Mouse (Mus musculus) embryonic facial prominence, embryonic 12.5 days (tissue): Measurements from ENCODE around the gene Rplp2. TPM values are rescaled to one million over a fixed set of nuclear protein-coding genes. Genes with fewer than 3 reads are reported as not detected.

ENCODE experiments used
- ATAC-seq: fragments of 200-750 bp; cut with Nextera tagmentation; 2 replicates; pipeline ENCODE4 v1.8.0; 2017; ENCODE audit not compliant: insufficient number of reproducible peaks, insufficient read depth, low FRiP score, low TSS enrichment
- H3K27ac ChIP-seq: fragments of 300-500 bp; sonication (generic); 2 replicates; pipeline ENCODE4 v1.5.1; 2016; ENCODE audit warnings: mild to moderate bottlenecking
- H3K27me3 ChIP-seq: fragments of 300-500 bp; sonication (generic); 2 replicates; pipeline ENCODE4 v1.6.1; 2016; ENCODE audit warnings: mild to moderate bottlenecking, moderate library complexity
- H3K36me3 ChIP-seq: fragments of 300-500 bp; sonication (generic); 2 replicates; pipeline ENCODE4 v1.6.1; 2016; ENCODE audit warnings: mild to moderate bottlenecking
- H3K4me1 ChIP-seq: fragments of 300-500 bp; sonication (generic); 2 replicates; pipeline ENCODE4 v1.6.1; 2016
- H3K4me2 ChIP-seq: fragments of 300-500 bp; sonication (generic); replicated peaks from 2 replicates; pipeline ENCODE4 v1.6.1; 2016; ENCODE audit warnings: mild to moderate bottlenecking, moderate library complexity
- H3K4me3 ChIP-seq: fragments of 300-500 bp; sonication (generic); 2 replicates; pipeline ENCODE4 v1.5.1; 2016; ENCODE audit warnings: mild to moderate bottlenecking
- H3K9ac ChIP-seq: fragments of 300-500 bp; sonication (generic); 2 replicates; pipeline ENCODE4 v1.6.1; 2016; ENCODE audit warnings: mild to moderate bottlenecking, moderate library complexity
- H3K9me3 ChIP-seq: fragments of 300-500 bp; sonication (generic); 2 replicates; pipeline ENCODE4 v1.6.1; 2016; ENCODE audit warnings: mild to moderate bottlenecking, moderate library complexity
- WGBS: fragments of 180-500 bp; shearing (Covaris S2); methylation state at CpG from one replicate; pipeline ENCODE4 v1.1.7; 2016; 5-methylcytosine and 5-hydroxymethylcytosine counted together
- polyA plus RNA-seq: library from polyadenylated mRNA; unstranded; fragments of >200 nt; fragmentation: Nextera tagmentation; extraction: Ambion mirVana; gene quantifications from 2 replicates; pipeline ENCODE4 v1.2.1, GENCODE M21; 2016

The Rplp2 gene
- polyA plus RNA-seq, 1 experiment from 2014 or later, result 1,203 TPM

DNA sequence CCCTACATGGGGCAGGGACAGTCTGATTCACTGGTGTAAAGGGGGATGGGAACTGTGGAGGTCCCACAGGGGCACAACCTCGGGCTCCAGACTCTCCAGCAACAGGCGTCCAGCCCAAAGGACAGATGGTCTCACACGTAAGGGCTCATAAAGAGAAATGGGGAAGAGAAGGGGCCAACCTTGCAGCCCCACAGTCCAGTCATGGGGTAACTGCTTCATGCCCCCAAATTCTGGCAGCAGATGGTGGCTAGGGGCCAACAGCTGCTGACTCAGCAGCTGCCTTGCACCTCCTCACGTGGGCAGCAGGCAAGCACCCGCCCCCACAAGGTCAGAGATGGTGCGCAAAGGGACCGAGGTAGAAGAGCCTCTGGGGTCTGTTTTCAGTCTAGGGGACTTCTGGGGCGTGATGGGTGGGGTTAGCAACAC is 15.0 kb upstream of the Rplp2 start:
- Histone ChIP-seq H3K36me3 (peaks cover 37% of the 10 kb centered on the region), H3K4me3 (no peak overlapping the region), H3K27me3 (no peaks in the 10 kb centered on the region), H3K4me2 (no peak overlapping the region), H3K4me1 (peaks cover 48% of the 10 kb centered on the region), H3K9me3 (no peaks in the 10 kb centered on the region), H3K27ac (no peak overlapping the region), H3K9ac (no peak overlapping the region)
- ATAC-seq, result no peak
- WGBS, result 88% methylated on average over 8 of the region's 8 CpGs

DNA sequence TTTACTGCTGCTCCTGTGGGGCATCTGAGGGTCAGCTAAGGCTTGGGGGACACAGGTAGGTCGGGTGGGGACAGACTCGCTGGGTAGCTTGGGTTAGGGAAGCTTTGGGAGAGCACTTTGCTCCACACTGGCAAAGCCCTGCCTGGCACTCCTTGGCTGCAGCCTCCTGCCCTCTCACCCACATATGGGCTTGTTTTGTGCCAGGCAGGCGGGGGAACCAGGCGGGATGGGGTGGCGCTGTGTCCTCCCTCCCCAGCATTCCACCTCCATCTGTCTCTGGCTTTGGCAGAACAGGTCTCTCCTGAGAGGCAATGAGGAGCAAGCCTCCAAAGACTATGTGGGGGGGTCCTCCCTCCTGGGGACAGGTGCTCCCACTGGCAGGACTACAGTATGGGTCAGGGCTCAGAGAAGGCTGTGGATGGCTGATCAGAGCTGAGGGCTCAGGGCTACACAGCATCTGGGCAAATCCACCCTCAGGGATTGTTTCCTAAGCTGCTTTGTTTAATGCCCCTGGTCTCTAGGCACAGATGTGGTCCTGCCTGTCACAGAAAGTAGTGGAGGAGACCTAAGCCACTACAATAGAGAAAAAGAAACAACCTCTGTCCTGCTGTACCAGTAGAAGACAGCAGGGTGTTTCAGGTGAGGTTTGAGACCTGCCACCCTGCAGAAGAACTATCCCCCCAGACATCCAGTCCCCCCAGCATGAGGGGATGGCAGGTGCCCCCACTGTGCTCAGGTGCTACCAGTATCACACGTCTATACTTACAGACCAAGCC is 14.2 kb upstream of the Rplp2 start:
- Histone ChIP-seq H3K9ac (no peak overlapping the region), H3K27ac (no peak overlapping the region), H3K4me3 (no peak overlapping the region), H3K27me3 (no peaks in the 10 kb centered on the region), H3K4me1 (peaks cover 50% of the 10 kb centered on the region), H3K36me3 (peaks cover 37% of the 10 kb centered on the region), H3K9me3 (no peaks in the 10 kb centered on the region), H3K4me2 (no peak overlapping the region)
- no peak for ATAC-seq
- WGBS, result 84% methylated on average over 6 of the region's 6 CpGs

DNA sequence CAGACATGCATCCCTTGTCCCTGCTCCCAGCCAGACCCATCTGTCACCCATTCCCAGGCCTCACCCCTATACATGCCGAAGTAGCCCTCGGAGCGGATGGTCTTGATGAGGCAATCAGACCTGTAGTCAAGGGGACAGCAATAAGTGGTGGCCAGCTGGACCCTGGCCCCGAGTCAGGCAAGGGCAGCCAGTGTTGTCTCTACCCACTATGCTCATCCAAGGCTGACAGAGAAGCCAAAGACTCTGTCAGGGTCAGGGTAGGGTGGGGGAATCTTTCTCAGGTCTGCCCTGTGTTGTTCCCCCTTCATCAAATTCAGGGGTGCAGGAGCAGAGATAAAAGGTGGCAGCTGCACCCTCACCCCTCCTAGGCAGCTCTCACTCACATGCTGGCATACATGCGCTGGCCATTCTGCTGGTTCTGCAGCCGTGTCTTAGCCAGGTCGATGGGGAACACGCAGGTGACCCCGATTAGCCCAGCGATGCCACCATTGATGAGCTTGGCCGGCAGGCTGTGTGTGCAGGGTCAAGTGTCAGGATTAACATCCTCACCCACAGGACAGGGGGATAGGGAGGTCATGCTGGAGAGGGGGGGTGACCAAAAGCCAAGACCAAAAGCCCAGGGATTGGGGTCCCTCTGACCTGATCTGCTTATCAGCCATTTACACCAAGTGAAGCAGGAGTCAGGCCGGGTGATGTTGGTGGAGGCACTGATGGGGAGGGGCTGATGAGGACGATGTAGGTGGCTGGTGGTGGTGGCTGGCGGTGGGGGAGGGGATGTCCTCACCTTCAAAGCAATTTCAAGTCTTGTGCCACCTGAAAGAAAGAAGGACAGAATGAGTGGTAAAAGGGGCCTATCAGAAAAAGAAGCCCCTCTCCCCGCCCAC is 13.4 kb upstream of the Rplp2 start:
- 80% methylated on average over 15 of the region's 15 CpGs for WGBS
- Histone ChIP-seq H3K4me2 (peak overlapping the region; percentile 72), H3K9ac (peak overlapping the region; percentile 68), H3K36me3 (peaks cover 45% of the 10 kb centered on the region), H3K27me3 (no peaks in the 10 kb centered on the region), H3K9me3 (no peaks in the 10 kb centered on the region), H3K4me1 (peaks cover 47% of the 10 kb centered on the region), H3K27ac (no peak overlapping the region), H3K4me3 (peak overlapping the region; percentile 50)
- ATAC-seq, result no peak

DNA sequence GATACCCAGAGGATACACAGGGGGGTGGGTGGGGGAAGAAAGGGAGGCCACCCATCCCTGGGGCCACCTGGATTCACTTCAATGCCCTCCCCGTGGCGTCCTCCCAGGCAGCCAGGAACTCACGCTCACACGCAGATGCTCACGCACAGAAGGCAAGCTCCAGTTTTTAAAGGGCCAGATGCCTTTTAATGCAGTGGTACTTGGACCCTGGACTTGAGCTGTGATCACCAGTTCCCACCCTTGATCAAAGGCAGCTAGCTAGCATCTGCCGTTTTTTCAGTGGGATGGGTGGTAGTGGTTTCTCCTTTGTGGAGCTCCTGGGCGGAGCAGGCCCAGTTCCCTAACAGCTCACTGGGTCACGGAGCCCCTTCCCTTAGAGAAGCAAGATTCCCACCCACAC is 12.7 kb upstream of the Rplp2 start:
- Histone ChIP-seq H3K9ac (peak overlapping the region; percentile 68), H3K27ac (peak overlapping the region; percentile 67; the same call in 1 of the 2 replicates), H3K36me3 (peaks cover 52% of the 10 kb centered on the region), H3K9me3 (no peaks in the 10 kb centered on the region), H3K4me2 (peak overlapping the region; percentile 72), H3K27me3 (no peaks in the 10 kb centered on the region), H3K4me1 (peaks cover 40% of the 10 kb centered on the region), H3K4me3 (peak overlapping the region; percentile 50)
- no peak for ATAC-seq
- 14% methylated on average over 8 of the region's 8 CpGs for WGBS

DNA sequence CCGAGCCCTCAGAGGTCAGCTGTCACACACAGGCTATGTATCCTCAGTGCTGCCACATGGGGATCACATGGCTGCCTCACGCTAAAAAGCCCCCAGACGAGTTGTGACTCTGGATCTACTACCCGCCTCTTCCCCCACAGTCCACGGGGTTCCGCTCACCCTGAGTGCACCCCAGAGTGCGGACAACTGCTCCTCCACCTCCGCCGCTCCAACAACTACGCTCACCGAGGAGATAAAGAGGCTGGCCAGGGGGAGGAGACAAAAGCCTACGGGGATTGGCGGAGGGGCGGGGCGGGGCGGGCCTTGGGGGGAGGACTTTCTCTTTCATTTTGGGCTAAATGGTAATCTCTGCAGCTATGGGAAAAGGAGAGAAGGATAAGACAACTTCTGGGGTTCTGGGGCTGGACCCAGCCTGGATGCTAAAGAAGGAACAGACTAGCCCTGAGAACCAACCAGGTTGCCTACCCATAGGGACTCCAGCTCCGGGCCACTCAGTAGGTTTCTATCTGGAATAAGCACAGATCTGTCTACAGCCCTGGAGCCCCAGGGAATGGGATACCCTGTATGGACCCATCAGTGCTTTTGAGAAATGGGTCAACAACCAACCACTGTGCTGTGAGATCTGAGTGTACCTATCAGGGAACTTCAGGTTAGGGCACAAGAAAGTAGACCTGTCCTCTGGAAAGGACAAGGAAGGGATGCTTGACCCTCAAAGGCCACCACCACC is 11.9 kb upstream of the Rplp2 start:
- Histone ChIP-seq H3K9me3 (no peaks in the 10 kb centered on the region), H3K27ac (peak overlapping the region; percentile 67), H3K27me3 (no peaks in the 10 kb centered on the region), H3K36me3 (peaks cover 57% of the 10 kb centered on the region), H3K4me3 (peak overlapping the region; percentile 50), H3K4me2 (peak overlapping the region; percentile 72), H3K4me1 (peaks cover 35% of the 10 kb centered on the region), H3K9ac (peak overlapping the region; percentile 68)
- whole genome bisulfite sequencing, result 5% methylated on average over 17 of the region's 17 CpGs
- no peak for ATAC-seq

DNA sequence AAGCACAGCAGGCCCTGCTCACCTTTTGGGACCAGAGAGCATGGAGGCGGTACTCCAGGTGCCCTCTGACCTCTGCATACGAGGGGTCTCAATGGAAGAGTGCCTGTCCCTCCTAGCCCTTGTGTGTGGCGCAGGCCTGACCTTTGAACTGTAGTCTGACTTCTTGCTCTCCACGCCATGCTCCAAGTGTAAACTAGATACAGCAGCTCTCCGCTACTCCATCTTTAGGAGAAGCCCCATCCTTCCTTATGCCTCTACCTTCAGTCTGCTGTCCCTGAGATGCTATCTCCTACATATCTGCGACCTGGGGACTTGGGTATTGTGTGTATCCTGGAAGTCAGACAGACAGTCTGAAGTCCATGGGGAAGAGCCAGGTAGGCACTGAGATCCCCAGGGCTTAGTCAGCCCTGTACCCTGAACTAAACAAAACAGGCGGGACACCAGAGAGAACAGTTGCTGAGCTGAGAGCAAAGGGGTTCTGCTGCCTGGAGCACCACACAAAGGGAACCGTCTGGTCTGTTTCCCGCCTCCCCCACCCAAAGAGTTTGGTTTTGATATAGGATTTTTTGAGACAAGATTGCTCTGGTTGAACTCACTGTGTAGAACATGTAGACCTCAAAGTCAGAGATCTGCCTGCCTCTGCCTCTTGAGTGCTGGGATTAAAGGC is 11.2 kb upstream of the Rplp2 start:
- no peak overlapping the region for H3K27ac ChIP-seq
- no peak overlapping the region for H3K9ac ChIP-seq
- WGBS, result 76% methylated on average over 9 of the region's 9 CpGs
- peak overlapping the region; percentile 67 for H3K4me3 ChIP-seq
- ATAC-seq, result no peak
- no peaks in the 10 kb centered on the region for H3K9me3 ChIP-seq
- peaks cover 56% of the 10 kb centered on the region for H3K36me3 ChIP-seq
- peak overlapping the region; percentile 92 for H3K4me2 ChIP-seq
- H3K27me3 ChIP-seq, result no peaks in the 10 kb centered on the region
- H3K4me1 ChIP-seq, result peaks cover 35% of the 10 kb centered on the region

DNA sequence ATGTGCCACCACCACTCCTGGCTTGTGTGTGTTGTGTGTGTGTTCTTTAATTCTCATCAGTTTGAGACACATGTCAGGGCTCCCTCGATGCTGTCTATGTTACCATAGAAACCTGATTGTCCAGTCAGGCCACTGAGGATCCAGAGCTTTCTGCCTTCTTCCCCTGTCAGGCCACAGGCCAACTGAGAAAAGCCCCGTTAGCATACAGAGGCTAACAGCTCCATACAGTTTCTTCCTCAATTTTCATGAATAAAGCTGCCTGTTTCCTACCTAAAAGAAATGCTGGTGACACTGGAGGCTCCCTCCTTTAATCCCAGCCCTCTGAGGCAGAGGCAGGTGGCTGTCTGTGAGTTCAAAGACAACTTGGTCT is 10.7 kb upstream of the Rplp2 start:
- WGBS, result 66% methylated on average over 2 of the region's 2 CpGs
- H3K9me3 ChIP-seq, result no peaks in the 10 kb centered on the region
- H3K4me3 ChIP-seq, result peak overlapping the region; percentile 67
- H3K9ac ChIP-seq, result peak overlapping the region; percentile 87; the same call in 1 of the 2 replicates
- ATAC-seq, result no peak
- H3K27ac ChIP-seq, result peak overlapping the region; percentile 72; the same call in 1 of the 2 replicates
- H3K4me2 ChIP-seq, result peak overlapping the region; percentile 92
- H3K27me3 ChIP-seq, result no peaks in the 10 kb centered on the region
- peaks cover 35% of the 10 kb centered on the region for H3K4me1 ChIP-seq
- peaks cover 56% of the 10 kb centered on the region for H3K36me3 ChIP-seq

DNA sequence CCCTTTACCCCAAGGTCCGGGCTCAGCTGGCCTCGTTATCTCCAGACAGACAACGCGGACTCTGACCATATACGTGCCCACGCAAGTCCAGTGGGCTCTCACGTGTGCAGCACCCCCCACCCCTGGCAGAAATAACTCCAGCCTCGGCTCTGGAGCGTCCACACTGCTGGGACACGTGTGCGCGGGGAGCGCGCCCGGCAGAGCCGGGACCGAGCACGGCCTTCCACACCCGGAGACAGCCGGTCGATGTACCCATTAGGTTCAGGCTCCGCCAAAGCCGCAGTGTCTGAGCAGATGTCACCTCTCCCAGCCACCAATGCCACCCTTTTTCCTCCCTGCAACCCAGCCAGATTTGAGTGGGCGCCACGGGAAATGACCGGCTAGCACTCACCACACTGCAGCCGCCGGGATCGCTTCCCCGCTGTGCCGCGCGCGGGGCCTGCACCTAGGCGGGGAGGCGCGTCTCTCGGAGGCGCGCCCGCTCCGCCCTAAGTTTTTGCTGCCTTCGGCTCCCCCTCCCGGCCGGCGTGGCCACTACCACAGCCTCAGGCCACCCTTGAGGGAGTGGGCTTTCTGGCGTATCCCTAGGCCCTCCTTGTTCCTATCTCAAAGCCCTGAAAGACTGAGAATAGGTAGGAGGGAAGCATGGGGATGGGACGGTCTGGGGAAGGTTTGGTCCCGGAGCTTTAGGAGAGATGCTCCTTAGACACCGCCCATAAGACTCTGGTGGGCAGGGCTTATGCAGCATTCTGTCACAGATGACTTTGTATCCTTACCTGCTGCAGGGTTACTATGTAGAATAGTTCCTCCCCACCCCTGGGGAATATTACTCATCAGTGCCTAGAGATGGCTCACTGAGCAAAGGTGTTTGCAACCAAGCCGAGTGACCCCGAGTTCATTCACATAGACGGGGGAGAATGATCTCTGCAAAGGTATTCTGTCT is 9.7 kb upstream of the Rplp2 start, which contains the start of gene Slc25a22:
Slc25a22 (minus strand) TSS at position 715 of the 943 bp plus-strand sequence.
- WGBS, result 6% methylated on average over 53 of the region's 53 CpGs
- H3K9ac ChIP-seq, result peak within 1 kb of the TSS; percentile 87
- ATAC-seq, result peak; percentile 71
- H3K4me1 ChIP-seq, result peaks cover 45% of the 10 kb centered on the region
- no peaks in the 10 kb centered on the region for H3K9me3 ChIP-seq
- H3K27ac ChIP-seq, result peak within 1 kb of the TSS; percentile 72
- H3K4me3 ChIP-seq, result peak within 1 kb of the TSS; percentile 67
- no peaks in the 10 kb centered on the region for H3K27me3 ChIP-seq
- H3K4me2 ChIP-seq, result peak within 1 kb of the TSS; percentile 92
- peaks cover 53% of the 10 kb centered on the region for H3K36me3 ChIP-seq

DNA sequence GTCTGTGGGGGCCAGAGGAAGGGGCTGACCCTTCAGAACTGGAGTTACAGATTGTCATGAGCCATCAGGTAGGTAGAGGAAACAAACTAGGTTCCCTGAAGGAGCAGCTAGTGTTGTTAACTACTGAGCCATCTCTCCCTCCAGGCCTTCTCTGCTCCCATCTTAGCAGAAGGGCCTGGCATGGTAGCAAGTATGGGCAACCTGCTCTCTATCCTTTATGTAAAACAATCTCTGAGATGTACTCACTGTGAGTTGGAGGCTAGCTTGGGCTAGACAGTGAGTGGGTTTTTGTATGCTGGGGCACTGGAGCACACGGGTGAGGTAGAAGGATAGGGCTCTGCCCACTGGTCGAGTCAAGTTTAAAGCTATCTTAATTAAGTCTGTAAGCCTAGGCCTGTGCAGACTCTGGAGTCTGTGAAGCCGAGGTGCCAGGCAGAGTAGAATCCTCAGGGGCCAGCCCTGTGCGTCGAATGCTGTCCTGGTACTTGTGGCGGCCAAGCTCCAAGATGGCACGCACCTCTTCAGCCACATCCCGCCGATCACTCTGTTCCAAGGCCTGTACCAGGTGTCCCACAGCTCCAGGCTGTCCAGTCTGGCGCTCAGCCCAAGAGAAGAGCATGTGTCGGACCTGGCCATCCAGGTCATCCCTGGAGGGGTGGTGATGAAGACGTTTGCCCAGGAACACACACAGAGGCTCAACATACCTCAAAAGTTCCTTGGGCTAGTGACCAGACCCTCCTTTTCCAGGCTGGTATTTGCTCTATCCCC is 8.8 kb upstream of the Rplp2 start:
- no peak for ATAC-seq
- no peak overlapping the region for H3K4me3 ChIP-seq

More for the DNA sequence above, 8.8 kb upstream of the Rplp2 start:
- no peak overlapping the region for H3K9ac ChIP-seq
- WGBS, result 86% methylated on average over 12 of the region's 12 CpGs
- H3K9me3 ChIP-seq, result no peaks in the 10 kb centered on the region
- H3K4me2 ChIP-seq, result no peak overlapping the region
- no peaks in the 10 kb centered on the region for H3K27me3 ChIP-seq
- peaks cover 54% of the 10 kb centered on the region for H3K4me1 ChIP-seq
- peaks cover 46% of the 10 kb centered on the region for H3K36me3 ChIP-seq
- H3K27ac ChIP-seq, result no peak overlapping the region
